Mouse (Mus musculus) cerebellum, postnatal 25 days (tissue): ENCODE measurements around the gene Net1.
"Not testable (repeated sequence)": the region's sequence is repeated elsewhere in the genome, so short reads cannot be mapped to it uniquely, and the experiment has no call there.

Source experiments
- DNase-seq, 2 experiments: peaks; one replicate each; pipeline ENCODE4 v3.0.0; 2021; ENCODE audit warnings: mixed read lengths in 2 of 2

Net1 gene

GRCm38 (mm10) chr13:3890061-3890460 is 28.0 kb downstream of the Net1 start:
- DNase-seq = no peak

GRCm38 (mm10) chr13:3889111-3889510 is 28.9 kb downstream of the Net1 start:
- DNase-seq = no peak

GRCm38 (mm10) chr13:3886663-3887062 is 31.4 kb downstream of the Net1 start:
- no peak for DNase-seq

- DNase-seq = no peak
Observed at GRCm38 (mm10) chr13:3877679-3878220, 40.3 kb downstream of the Net1 start.

GRCm38 (mm10) chr13:3877185-3877584 is 40.8 kb downstream of the Net1 start:
- DNase-seq = no peak

GRCm38 (mm10) chr13:3876448-3876847 is 41.6 kb downstream of the Net1 start:
- no peak for DNase-seq

- no peak for DNase-seq
Observed at GRCm38 (mm10) chr13:3872832-3873231, 45.2 kb downstream of the Net1 start.

- no peak for DNase-seq
Observed at GRCm38 (mm10) chr13:3869901-3870300, 48.1 kb downstream of the Net1 start.

- DNase-seq = no peak
Observed at GRCm38 (mm10) chr13:3867158-3867557, 50.9 kb downstream of the Net1 start.

GRCm38 (mm10) chr13:3866355-3867052 is 51.5 kb downstream of the Net1 start:
- no peak for DNase-seq

- no peak for DNase-seq
Observed at GRCm38 (mm10) chr13:3865648-3866354, 52.2 kb downstream of the Net1 start.

GRCm38 (mm10) chr13:3862922-3863580 is 55.0 kb downstream of the Net1 start:
- DNase-seq = no peak

GRCm38 (mm10) chr13:3862325-3862724 is 55.7 kb downstream of the Net1 start:
- DNase-seq = no peak

- no peak for DNase-seq
Observed at GRCm38 (mm10) chr13:3861251-3861650, 56.8 kb downstream of the Net1 start.

GRCm38 (mm10) chr13:3856252-3856651 is 61.8 kb downstream of the Net1 start:
- DNase-seq = no peak

- no peak for DNase-seq
Observed at GRCm38 (mm10) chr13:3854856-3855255, 63.2 kb downstream of the Net1 start.

GRCm38 (mm10) chr13:3853648-3854333 is 64.2 kb downstream of the Net1 start, which contains the start of gene Calm5:
Calm5 (plus strand) TSS chr13:3854173.
- not testable (repeated sequence) for DNase-seq

- no peak for DNase-seq
Observed at GRCm38 (mm10) chr13:3850330-3850729, 67.7 kb downstream of the Net1 start.

GRCm38 (mm10) chr13:3840662-3841061 is 77.4 kb downstream of the Net1 start:
- not testable (repeated sequence) for DNase-seq

- not testable (repeated sequence) for DNase-seq
Observed at GRCm38 (mm10) chr13:3837312-3837807, 80.7 kb downstream of the Net1 start, which contains the start of gene Calm4. Calm4 (plus strand) TSS chr13:3837757.

GRCm38 (mm10) chr13:3833644-3834043 is 84.4 kb downstream of the Net1 start:
- DNase-seq = not testable (repeated sequence)

GRCm38 (mm10) chr13:3832450-3832849 is 85.6 kb downstream of the Net1 start:
- no peak for DNase-seq
